Mouse (Mus musculus) forelimb bud, embryonic 11.5 days (tissue): ENCODE measurements around the gene Pramef17.
"Not testable (repeated sequence)": the region's sequence is repeated elsewhere in the genome, so short reads cannot be mapped to it uniquely, and the experiment has no call there.

Experiments used
- DNase-seq: peaks from one replicate; pipeline ENCODE4 v3.0.0-alpha.2; 2012; ENCODE audit warnings: low read depth, low spot score

The Pramef17 gene

GRCm38 (mm10) chr4:143994269-143994668, at the start of gene Pramef17:
Gene Pramef17, minus strand, starts transcription at chr4:143994369.
- DNase-seq = not testable (repeated sequence)

- DNase-seq = not testable (repeated sequence)
Measured at GRCm38 (mm10) chr4:143988126-143988525, 6.0 kb downstream of the Pramef17 start.

- not testable (repeated sequence) for DNase-seq
Measured at GRCm38 (mm10) chr4:143987475-143987941, 6.7 kb downstream of the Pramef17 start.

GRCm38 (mm10) chr4:143985733-143986132, 8.4 kb downstream of the Pramef17 start:
- not testable (repeated sequence) for DNase-seq

- DNase-seq = not testable (repeated sequence)
Measured at GRCm38 (mm10) chr4:143985165-143985564, 9.0 kb downstream of the Pramef17 start.

GRCm38 (mm10) chr4:143983446-143983845, 10.7 kb downstream of the Pramef17 start:
- DNase-seq = not testable (repeated sequence)

GRCm38 (mm10) chr4:143966850-143967249, 27.3 kb downstream of the Pramef17 start, which contains the start of gene Gm13101:
Gene Gm13101, minus strand, starts transcription at chr4:143966950.
- DNase-seq = not testable (repeated sequence)

GRCm38 (mm10) chr4:143950916-143951315, 43.3 kb downstream of the Pramef17 start, which contains the start of gene Pramef25:
Gene Pramef25, minus strand, starts transcription at chr4:143951016.
- not testable (repeated sequence) for DNase-seq
